Mouse (Mus musculus) mesoderm, embryonic 11.5 days (tissue): ENCODE results near the gene Mmaa.

Experiments
- DNase-seq: peaks from one replicate; pipeline ENCODE4 v3.0.0-alpha.2; 2012; ENCODE audit warnings: low read depth, low spot score

Gene Mmaa

DNA sequence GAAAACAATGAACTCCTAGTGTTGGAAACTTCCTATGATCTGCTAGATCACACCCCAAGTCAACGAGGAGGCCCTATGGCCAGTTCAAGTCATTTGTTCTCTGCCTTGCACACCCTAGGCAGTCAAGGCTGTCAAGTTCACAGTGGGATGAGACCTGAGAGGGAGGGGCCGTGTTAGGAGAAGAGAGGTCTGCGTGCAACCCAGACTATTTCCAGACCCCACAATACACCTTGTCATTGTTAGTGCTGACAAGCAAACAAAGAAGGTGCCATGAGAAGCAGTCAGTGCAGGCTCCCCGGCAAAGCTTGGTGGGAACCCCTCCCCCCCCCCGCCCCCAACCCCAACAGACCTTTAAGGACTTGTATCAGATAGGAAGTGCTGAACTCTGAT, 72.0 kb downstream of the Mmaa start:
- DNase-seq, result no peak

DNA sequence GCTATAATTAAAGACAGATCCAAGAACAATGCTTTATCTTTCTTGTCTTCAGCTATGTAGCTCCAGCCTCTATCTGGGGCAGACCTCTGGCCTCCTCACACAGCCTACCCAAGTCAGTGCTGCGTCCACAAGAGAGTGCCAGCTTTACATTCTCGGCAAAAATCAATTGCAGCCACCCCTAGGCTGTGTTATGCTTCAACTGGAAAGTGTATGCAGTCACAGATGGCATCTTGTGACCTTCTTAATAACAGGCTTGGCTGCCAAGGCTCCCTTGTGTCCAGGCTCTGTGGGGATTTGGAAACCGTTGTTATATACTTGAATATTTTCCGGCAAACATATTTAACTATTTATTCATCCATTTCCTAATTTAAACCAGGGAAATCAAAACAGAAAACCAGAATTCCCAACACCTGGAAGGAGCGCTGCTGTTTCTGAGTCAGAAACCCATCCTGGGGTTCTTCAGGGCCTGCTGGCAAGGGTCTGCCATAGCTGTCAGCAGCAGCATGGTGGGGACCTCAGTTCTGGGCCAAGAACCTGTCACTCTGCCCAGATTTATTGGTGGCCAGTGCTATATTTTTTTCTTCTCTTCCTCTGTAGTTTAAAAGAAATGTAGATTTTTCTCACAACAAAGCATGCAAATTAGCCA, 72.5 kb downstream of the Mmaa start:
- DNase-seq, result no peak
